Mouse (Mus musculus) midbrain, embryonic 14.5 days (tissue): ENCODE measurements around the gene Zfp740. TPM values are rescaled to one million over a fixed set of nuclear protein-coding genes. Genes with fewer than 3 reads are reported as not detected.
A peak's percentile ranks its signal among the peaks of the same experiment; 100 is the strongest.
"Not testable (repeated sequence)": the region's sequence is repeated elsewhere in the genome, so short reads cannot be mapped to it uniquely, and the experiment has no call there.

Source experiments
- ATAC-seq: fragments of 200-750 bp; cut with Nextera tagmentation; 2 replicates; pipeline ENCODE4 v1.8.0; 2017; ENCODE audit warnings: moderate number of reproducible peaks, moderate library complexity; ENCODE audit not compliant: low FRiP score, low TSS enrichment
- DNase-seq: peaks from one replicate; pipeline ENCODE4 v3.0.0-alpha.2; 2015
- H3K27ac ChIP-seq: fragments of 300-500 bp; sonication (generic); replicated peaks from 2 replicates; pipeline ENCODE4 v1.5.1; 2014; ENCODE audit warnings: mild to moderate bottlenecking, low read depth, low read length, moderate library complexity
- H3K27me3 ChIP-seq: fragments of 300-500 bp; sonication (generic); 2 replicates; pipeline ENCODE4 v1.6.1; 2014; ENCODE audit warnings: low read length, control low read depth, mixed read lengths; ENCODE audit not compliant: control insufficient read depth, insufficient read depth
- H3K36me3 ChIP-seq: fragments of 300-500 bp; sonication (generic); 2 replicates; pipeline ENCODE4 v1.6.1; 2014; ENCODE audit warnings: low read length, control low read depth; ENCODE audit not compliant: control insufficient read depth, insufficient read depth
- H3K4me1 ChIP-seq: fragments of 300-500 bp; sonication (generic); 2 replicates; pipeline ENCODE4 v1.6.1; 2014; ENCODE audit warnings: mild to moderate bottlenecking, antibody characterized with exemption, low read length, control low read depth; ENCODE audit not compliant: control insufficient read depth, insufficient read depth
- H3K4me2 ChIP-seq: fragments of 300-500 bp; sonication (generic); 2 replicates; pipeline ENCODE4 v1.6.1; 2014; ENCODE audit warnings: mild to moderate bottlenecking, low read length, moderate library complexity
- H3K4me3 ChIP-seq: fragments of 300-500 bp; sonication (generic); replicated peaks from 2 replicates; pipeline ENCODE4 v1.5.1; 2014; ENCODE audit warnings: low read depth, low read length
- H3K9ac ChIP-seq: fragments of 300-500 bp; sonication (generic); replicated peaks from 2 replicates; pipeline ENCODE4 v1.6.1; 2014; ENCODE audit warnings: mild to moderate bottlenecking, low read length, moderate library complexity
- H3K9me3 ChIP-seq: fragments of 300-500 bp; sonication (generic); 2 replicates; pipeline ENCODE4 v1.6.1; 2016; ENCODE audit warnings: low read length, control low read depth, mixed read lengths; ENCODE audit not compliant: control insufficient read depth
- WGBS: fragments of 180-500 bp; shearing (Covaris S2); extraction: QIAGEN DNeasy Blood & Tissue Kit; methylation state at CpG from one replicate; pipeline ENCODE4 v1.1.7; 2014; 5-methylcytosine and 5-hydroxymethylcytosine counted together
- polyA plus RNA-seq: library from polyadenylated mRNA; unstranded; fragments of >200 nt; fragmentation: Nextera tagmentation; extraction: Ambion mirVana; gene quantifications from 2 replicates; pipeline ENCODE4 v1.2.1, GENCODE M21; 2014

Zfp740 gene
- polyA plus RNA-seq, 1 experiment from 2014 or later, result 57.7 TPM

- Histone ChIP-seq H3K4me3 (no peak overlapping the region), H3K27me3 (no peaks in the 10 kb centered on the region), H3K9ac (no peak overlapping the region), H3K36me3 (peaks cover 77% of the 10 kb centered on the region), H3K27ac (no peak overlapping the region), H3K9me3 (no peaks in the 10 kb centered on the region), H3K4me1 (no peaks in the 10 kb centered on the region), H3K4me2 (no peak overlapping the region)
- WGBS, result 47% methylated on average over 2 of the region's 2 CpGs
- no peak for ATAC-seq
- DNase-seq, result no peak
Observed at GRCm38 (mm10) chr15:102214132-102214531, 11.1 kb downstream of the Zfp740 start.

GRCm38 (mm10) chr15:102215624-102216023 is 12.6 kb downstream of the Zfp740 start:
- Histone ChIP-seq H3K4me2 (no peak overlapping the region), H3K27me3 (no peaks in the 10 kb centered on the region), H3K9me3 (no peaks in the 10 kb centered on the region), H3K9ac (no peak overlapping the region), H3K36me3 (peaks cover 64% of the 10 kb centered on the region), H3K4me3 (no peak overlapping the region), H3K27ac (no peak overlapping the region), H3K4me1 (no peaks in the 10 kb centered on the region)
- 74% methylated on average over 6 of the region's 6 CpGs for WGBS
- DNase-seq (no peak), ATAC-seq (no peak)

GRCm38 (mm10) chr15:102216459-102217228 is 13.6 kb downstream of the Zfp740 start:
- Histone ChIP-seq H3K9ac (no peak overlapping the region), H3K27me3 (no peaks in the 10 kb centered on the region), H3K4me3 (no peak overlapping the region), H3K9me3 (no peaks in the 10 kb centered on the region), H3K27ac (no peak overlapping the region), H3K4me2 (no peak overlapping the region), H3K4me1 (no peaks in the 10 kb centered on the region), H3K36me3 (peaks cover 58% of the 10 kb centered on the region)
- 88% methylated on average over 16 of the region's 16 CpGs for WGBS
- ATAC-seq (no peak), DNase-seq (no peak)

GRCm38 (mm10) chr15:102217325-102217724 is 14.3 kb downstream of the Zfp740 start:
- 92% methylated on average over 7 of the region's 7 CpGs for WGBS
- DNase-seq, result no peak

GRCm38 (mm10) chr15:102222386-102222785 is 19.3 kb downstream of the Zfp740 start:
- H3K27me3 ChIP-seq, result peaks cover 19% of the 10 kb centered on the region
- WGBS, result 68% methylated on average over 10 of the region's 10 CpGs
- H3K36me3 ChIP-seq, result peaks cover 5% of the 10 kb centered on the region; the same call in 1 of the 2 replicates
- DNase-seq, result no peak
- ATAC-seq, result no peak
- no peak overlapping the region for H3K9ac ChIP-seq
- H3K27ac ChIP-seq, result no peak overlapping the region
- H3K9me3 ChIP-seq, result no peaks in the 10 kb centered on the region
- H3K4me2 ChIP-seq, result no peak overlapping the region
- no peak overlapping the region for H3K4me3 ChIP-seq
- H3K4me1 ChIP-seq, result peaks cover 12% of the 10 kb centered on the region

More at GRCm38 (mm10) chr15:102217325-102217724, 14.3 kb downstream of the Zfp740 start:
- Histone ChIP-seq H3K9ac (no peak overlapping the region), H3K4me1 (no peaks in the 10 kb centered on the region), H3K4me2 (no peak overlapping the region), H3K27me3 (no peaks in the 10 kb centered on the region), H3K27ac (no peak overlapping the region), H3K36me3 (peaks cover 52% of the 10 kb centered on the region), H3K9me3 (no peaks in the 10 kb centered on the region), H3K4me3 (no peak overlapping the region)
- no peak for ATAC-seq

- peak overlapping the region; percentile 39 for H3K4me3 ChIP-seq
- peak overlapping the region; percentile 50 for H3K9ac ChIP-seq
- DNase-seq (peak; percentile 87), ATAC-seq (peak; percentile 72)
- H3K4me2 ChIP-seq, result peak overlapping the region; percentile 79
- H3K4me1 ChIP-seq, result peaks cover 12% of the 10 kb centered on the region
- no peak overlapping the region for H3K27ac ChIP-seq
- no peaks in the 10 kb centered on the region for H3K9me3 ChIP-seq
- WGBS, result 3% methylated on average over 43 of the region's 43 CpGs
- H3K27me3 ChIP-seq, result peaks cover 19% of the 10 kb centered on the region
- H3K36me3 ChIP-seq, result no peaks in the 10 kb centered on the region
Observed at GRCm38 (mm10) chr15:102224186-102224991, 21.3 kb downstream of the Zfp740 start.

- Histone ChIP-seq H3K4me2 (peak overlapping the region; percentile 79), H3K9me3 (no peaks in the 10 kb centered on the region), H3K4me3 (peak overlapping the region; percentile 39; the same call in 1 of the 2 replicates), H3K36me3 (no peaks in the 10 kb centered on the region), H3K4me1 (peaks cover 12% of the 10 kb centered on the region), H3K9ac (peak overlapping the region; percentile 50), H3K27ac (no peak overlapping the region), H3K27me3 (peaks cover 19% of the 10 kb centered on the region)
- WGBS, result 22% methylated on average over 21 of the region's 21 CpGs
- DNase-seq (no peak), ATAC-seq (no peak)
Observed at GRCm38 (mm10) chr15:102224992-102225617, 22.1 kb downstream of the Zfp740 start.

- DNase-seq, H3K4me2 ChIP-seq, H3K27ac ChIP-seq, ATAC-seq, H3K36me3 ChIP-seq, H3K4me3 ChIP-seq, H3K9ac ChIP-seq, H3K9me3 ChIP-seq: not testable (repeated sequence)
- peaks cover 19% of the 10 kb centered on the region for H3K27me3 ChIP-seq
- peaks cover 12% of the 10 kb centered on the region for H3K4me1 ChIP-seq
- 77% methylated on average over 6 of the region's 6 CpGs for WGBS
Observed at GRCm38 (mm10) chr15:102225619-102226018, 22.6 kb downstream of the Zfp740 start.
